Mouse (Mus musculus): ENCODE measurements at regions not wholly inside any gene's neighbourhood (a gene's known extent, or its start where the extent isn't known, plus 50 kb on each side); places are given as distances from the start of the nearest gene placed in this dataset.

DNA sequence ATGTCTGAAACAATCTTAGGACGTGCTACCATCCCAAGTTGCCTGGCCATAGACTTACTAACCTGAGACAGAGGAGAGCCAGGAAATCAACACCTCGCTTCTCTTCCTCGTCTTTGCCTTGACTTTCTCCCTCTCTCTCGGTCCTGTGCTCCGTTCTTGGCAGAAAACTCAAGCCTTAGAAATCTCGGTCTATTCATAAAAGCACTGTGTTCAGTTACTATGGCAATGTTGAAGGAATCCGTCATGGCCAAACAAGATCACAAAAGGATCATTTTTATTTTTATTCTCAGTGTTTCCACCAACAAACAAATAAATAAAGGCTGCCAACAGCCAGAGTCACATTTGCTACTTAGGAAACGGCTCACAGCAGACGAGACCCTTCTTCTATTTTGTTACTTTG lies 85.6 kb upstream of the Sox5 start:
- TF ChIP-seq POLR2A (IDR thresholded peaks at IDR 0.05; ENCODE audit: insufficient read length, low read depth): no peak
- no peak for TF ChIP-seq MYOD1 (IDR thresholded peaks at IDR 0.05; ENCODE audit: control insufficient read depth in 1 of 3, insufficient read length in 2 of 3, low read depth in 2 of 3)
- no peak for TF ChIP-seq SRF (IDR thresholded peaks at IDR 0.05; ENCODE audit: control insufficient read depth, insufficient read length, low read depth)

All from myocyte (in vitro differentiated cells).